Mouse (Mus musculus) natural killer cell, adult 2 months (primary cell): ENCODE data around the gene Anp32b.

ENCODE experiments used
- DNase-seq, 2 experiments: peaks; one replicate each; pipeline ENCODE4 v3.0.0; 2022; ENCODE audit warnings: low spot score in 2 of 2

Anp32b gene

GRCm38 (mm10) chr4:46452855-46453719, 2.4 kb downstream of the Anp32b start:
- DNase-seq, result no peak

DNA sequence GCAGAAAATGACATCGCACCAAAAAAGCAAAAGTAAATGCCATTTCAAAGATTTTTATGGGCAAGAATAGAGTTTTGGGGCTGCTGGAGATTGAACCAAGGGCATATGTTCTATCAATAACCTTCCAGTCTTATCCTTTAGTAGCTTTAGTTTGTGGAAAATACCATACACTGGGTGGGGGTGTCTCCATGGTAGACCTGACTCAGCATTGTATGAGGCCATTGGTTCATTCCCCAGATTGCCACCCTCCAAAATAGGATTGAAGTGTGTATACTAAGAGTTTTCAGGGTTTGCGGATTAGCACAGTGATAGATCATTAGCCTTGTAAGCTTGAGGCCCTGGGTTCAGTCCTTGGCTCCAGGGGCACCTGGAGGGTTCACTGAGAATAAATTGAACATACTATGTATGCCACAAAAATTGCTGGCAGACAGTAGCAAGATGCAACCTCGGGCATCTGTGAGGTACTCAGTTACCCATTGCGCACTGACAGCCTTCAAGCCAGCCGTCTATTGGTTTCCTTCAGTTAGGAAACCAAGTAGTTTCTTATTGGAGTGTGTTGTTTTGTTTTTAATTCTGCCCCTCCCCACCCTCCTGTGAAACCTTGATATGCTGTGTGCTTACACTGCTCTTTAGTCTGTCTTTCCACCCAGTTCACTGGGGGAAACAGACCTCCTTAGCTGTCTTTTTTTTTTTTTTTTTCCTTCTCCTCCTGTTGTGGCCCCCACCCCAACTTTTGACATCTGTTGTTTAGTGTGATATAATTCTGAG, 3.6 kb downstream of the Anp32b start:
- DNase-seq, result no peak

DNA sequence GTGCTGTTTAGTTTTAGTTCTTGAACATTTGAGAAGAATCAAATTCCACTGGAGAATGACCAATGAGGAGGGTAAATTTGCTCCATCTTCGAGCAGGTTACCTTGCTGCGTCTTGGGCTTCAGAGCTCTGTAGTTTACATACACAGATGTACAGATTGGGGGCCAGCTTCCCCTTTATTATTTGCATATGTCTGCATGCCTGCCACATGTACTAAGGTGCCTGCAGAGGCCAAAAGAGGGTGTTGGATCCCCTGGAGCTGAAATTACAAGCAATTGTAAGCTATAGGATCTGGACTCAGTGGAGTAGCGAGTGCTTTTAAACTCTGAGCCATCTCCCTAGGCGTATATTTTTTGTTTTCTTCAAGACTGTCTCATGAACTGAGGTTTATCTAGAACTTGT, 6.1 kb downstream of the Anp32b start:
- no peak for DNase-seq

DNA sequence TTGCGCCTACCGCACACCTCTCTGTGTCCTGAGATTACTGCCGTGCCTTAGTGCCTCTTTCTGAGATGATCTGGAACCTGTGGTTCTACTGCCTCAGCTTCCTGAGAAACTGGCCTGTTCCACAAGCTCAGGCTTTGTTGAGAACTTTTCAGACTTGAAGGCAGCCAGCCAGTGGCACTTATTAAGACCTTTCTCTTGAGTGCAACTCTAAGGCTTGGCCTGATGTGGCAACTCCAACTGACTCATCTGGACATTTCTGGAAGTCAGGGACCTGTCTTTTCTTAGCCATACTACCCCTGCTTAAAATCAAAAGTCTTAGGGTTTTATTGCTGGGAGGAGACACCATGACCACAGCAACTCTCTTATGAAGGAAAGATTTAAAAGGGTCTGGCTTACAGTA, 6.5 kb downstream of the Anp32b start:
- no peak for DNase-seq

GRCm38 (mm10) chr4:46458411-46458810, 7.7 kb downstream of the Anp32b start:
- no peak for DNase-seq

DNA sequence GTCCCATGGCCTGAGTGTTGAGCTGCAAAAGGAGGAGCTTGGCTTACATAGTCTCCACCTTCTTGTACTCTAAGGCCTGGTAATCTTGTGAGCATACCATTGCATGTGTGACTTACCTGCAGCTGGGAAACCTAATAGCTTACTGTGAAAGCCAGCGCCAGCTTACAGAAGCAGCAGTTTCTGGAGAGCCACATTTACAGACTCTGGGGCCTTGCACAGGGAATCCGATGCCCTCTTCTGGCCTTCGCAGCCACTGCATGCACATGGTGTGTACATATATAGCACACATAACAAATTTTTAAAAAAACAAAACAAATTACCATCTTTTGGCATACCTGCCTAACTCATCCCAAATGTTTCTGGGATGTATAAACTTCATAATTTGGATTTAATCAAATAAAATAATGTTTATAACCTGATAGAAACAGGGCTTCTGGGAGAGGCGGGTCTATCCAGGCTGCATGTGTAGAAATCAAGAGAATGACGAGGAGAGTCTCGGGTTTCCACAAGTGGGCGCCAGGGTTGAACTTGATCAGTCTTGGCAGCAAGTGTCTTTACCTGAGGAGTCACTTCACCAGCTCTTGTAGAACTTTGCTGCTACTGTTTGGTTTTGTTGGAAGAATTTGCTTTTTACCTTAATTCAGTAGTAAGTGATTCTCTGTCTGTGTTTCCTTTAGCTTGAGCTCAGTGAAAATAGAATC, 12.6 kb downstream of the Anp32b start:
- DNase-seq, result peak in 1 of 2 experiments; percentile 56

- DNase-seq, result no peak
These were observed 15.0 kb downstream of the Anp32b start for GRCm38 (mm10) chr4:46465740-46466139.

GRCm38 (mm10) chr4:46475101-46475500, 24.4 kb downstream of the Anp32b start:
- DNase-seq, result no peak

GRCm38 (mm10) chr4:46479081-46479480, 28.4 kb downstream of the Anp32b start:
- DNase-seq, result no peak

GRCm38 (mm10) chr4:46485696-46486417, 35.2 kb downstream of the Anp32b start:
- peak; percentile 84 to 85 for DNase-seq

DNA sequence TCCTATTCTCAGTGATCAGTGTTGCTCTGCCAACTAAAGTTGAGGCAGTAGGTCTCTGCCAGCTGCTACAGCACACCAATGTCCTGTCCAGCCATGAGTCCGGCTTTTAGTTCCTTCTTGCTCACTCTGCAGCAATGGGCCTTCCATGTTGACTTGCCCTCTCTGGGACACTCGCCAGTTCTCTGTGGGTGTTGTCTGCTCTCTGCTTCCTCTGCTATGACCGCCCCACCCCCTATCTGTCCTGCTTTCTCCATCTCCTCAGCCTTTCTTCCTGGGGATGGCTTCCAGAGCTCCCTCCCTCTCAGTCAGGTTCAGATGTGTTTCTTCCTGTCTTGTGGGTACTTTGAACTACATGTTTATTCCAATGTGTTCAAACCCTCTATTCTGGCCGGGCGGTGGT, 36.6 kb downstream of the Anp32b start:
- DNase-seq, result no peak

DNA sequence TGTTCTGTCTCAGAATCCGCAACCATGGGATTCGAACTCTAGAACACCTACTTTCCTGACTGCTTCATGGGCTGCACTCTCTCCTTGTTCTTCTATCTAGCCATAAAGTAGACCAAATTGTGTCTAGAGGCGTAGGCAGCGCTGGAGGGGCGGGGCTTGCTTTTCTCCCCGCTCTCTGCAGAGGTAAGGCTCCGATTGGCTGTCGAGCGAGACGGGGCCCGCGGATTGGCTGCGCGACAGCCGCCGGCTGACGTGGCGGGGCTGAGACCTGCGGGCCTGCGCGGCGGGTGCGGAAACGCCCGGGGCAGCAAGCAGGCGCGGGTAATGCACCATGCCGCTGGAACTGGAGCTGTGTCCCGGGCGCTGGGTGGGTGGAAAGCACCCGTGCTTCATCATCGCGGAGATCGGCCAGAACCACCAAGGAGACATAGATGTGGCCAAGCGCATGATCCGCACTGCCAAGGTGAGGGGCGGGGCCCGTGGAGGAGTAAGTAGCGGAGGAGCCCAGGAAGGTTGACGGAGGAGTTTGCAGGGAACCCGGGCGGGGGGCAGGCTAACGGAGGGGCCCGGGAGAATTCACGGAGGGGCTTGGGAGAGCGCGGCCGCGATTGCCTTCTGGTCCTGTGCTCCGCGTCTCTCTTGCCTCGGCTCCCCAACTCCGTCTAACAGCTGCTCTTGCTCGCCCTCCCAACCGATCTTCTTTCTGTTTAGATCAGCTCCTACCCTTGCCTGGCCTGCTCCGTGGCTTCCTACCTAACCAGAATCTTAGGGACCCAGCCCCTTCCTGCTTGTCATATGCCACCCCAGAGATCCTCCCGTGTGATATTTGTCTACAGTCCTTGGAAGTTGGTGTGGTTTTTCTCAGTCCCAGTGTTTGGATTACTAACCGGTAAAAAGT, 38.6 kb downstream of the Anp32b start, which contains the start of gene Nans:
TSS of gene Nans (plus strand) at position 221 of the 898 bp plus-strand sequence.
- DNase-seq, result peak; percentile 91 to 93

DNA sequence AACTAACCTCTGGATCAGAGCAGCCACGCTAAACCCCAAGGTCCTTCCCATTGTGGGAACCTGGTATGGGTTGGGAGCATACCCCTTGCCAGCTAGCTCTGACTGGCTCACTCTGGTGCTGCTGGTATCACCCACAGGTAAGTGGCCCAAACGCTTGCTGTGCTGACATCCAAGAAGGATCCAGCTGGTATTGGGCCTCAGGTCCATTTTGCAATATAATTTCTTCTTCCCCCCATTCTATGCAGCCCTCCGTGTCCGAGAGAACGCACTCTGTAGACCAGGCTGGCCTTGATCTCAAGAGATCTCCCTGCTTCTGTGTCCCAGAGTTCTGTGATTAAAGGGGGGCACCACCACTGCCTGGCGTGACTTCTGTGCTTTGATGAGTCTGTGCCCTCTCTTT, 42.4 kb downstream of the Anp32b start:
- DNase-seq, result no peak

GRCm38 (mm10) chr4:46495543-46495942, 44.8 kb downstream of the Anp32b start:
- no peak for DNase-seq

- peak; percentile 66 to 83 for DNase-seq
These were observed 46.7 kb downstream of the Anp32b start for GRCm38 (mm10) chr4:46497286-46497892.

DNA sequence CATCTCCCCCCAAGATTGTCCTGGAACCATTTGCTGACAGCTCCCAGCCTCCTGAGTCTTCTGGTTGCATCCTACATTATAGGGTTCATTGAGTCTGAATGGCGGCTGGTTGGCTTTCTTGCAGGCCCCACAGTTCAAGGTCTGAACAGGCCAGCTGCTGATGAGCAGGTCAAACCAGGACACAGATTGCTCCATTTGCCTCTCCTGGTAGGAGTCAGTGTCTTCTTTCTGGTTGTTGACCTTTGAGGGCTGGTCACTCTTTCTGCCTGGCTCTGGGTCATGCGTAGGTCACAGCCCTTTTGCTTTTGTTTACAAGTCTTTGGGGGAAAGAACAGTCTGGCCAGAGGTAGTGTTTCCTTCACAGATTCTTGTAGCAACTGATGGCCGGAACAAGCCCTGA, 47.8 kb downstream of the Anp32b start:
- no peak for DNase-seq

DNA sequence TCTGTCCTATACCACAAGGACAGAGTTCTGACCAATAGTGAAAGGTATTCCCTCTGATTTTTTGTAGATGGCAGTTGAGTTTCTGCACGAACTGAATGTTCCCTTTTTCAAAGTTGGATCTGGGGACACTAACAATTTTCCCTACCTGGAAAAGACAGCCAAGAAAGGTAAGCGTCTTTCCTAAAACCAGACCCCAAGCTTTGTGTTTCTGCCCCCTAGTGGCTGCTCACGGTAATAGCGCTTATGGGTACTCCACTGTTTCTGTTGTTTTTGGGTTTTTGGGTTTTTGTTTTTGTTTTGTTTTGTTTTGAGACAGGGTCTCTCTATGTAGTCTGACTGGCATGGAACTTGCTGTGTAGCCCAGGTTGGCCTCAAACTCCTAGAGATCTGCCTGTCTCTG, 48.3 kb downstream of the Anp32b start:
- DNase-seq, result peak; percentile 32 to 54

- no peak for DNase-seq
These were observed 52.2 kb downstream of the Anp32b start for GRCm38 (mm10) chr4:46502606-46503502.

GRCm38 (mm10) chr4:46503881-46504280, 53.2 kb downstream of the Anp32b start:
- DNase-seq, result no peak
